Mouse (Mus musculus) midbrain, embryonic 14.5 days (tissue): ENCODE measurements at regions not wholly inside any gene's neighbourhood (a gene's known extent, or its start where the extent isn't known, plus 50 kb on each side); places are given as distances from the start of the nearest gene placed in this dataset.
"Not testable (repeated sequence)": the region's sequence is repeated elsewhere in the genome, so short reads cannot be mapped to it uniquely, and the experiment has no call there.

ENCODE experiments used
- ATAC-seq: fragments of 200-750 bp; cut with Nextera tagmentation; 2 replicates; pipeline ENCODE4 v1.8.0; 2017; ENCODE audit warnings: moderate number of reproducible peaks, moderate library complexity; ENCODE audit not compliant: low FRiP score, low TSS enrichment
- DNase-seq: peaks from one replicate; pipeline ENCODE4 v3.0.0-alpha.2; 2015
- H3K27ac ChIP-seq: fragments of 300-500 bp; sonication (generic); replicated peaks from 2 replicates; pipeline ENCODE4 v1.5.1; 2014; ENCODE audit warnings: mild to moderate bottlenecking, low read depth, low read length, moderate library complexity
- H3K27me3 ChIP-seq: fragments of 300-500 bp; sonication (generic); 2 replicates; pipeline ENCODE4 v1.6.1; 2014; ENCODE audit warnings: low read length, control low read depth, mixed read lengths; ENCODE audit not compliant: control insufficient read depth, insufficient read depth
- H3K36me3 ChIP-seq: fragments of 300-500 bp; sonication (generic); 2 replicates; pipeline ENCODE4 v1.6.1; 2014; ENCODE audit warnings: low read length, control low read depth; ENCODE audit not compliant: control insufficient read depth, insufficient read depth
- H3K4me1 ChIP-seq: fragments of 300-500 bp; sonication (generic); 2 replicates; pipeline ENCODE4 v1.6.1; 2014; ENCODE audit warnings: mild to moderate bottlenecking, antibody characterized with exemption, low read length, control low read depth; ENCODE audit not compliant: control insufficient read depth, insufficient read depth
- H3K4me2 ChIP-seq: fragments of 300-500 bp; sonication (generic); 2 replicates; pipeline ENCODE4 v1.6.1; 2014; ENCODE audit warnings: mild to moderate bottlenecking, low read length, moderate library complexity
- H3K4me3 ChIP-seq: fragments of 300-500 bp; sonication (generic); replicated peaks from 2 replicates; pipeline ENCODE4 v1.5.1; 2014; ENCODE audit warnings: low read depth, low read length
- H3K9ac ChIP-seq: fragments of 300-500 bp; sonication (generic); replicated peaks from 2 replicates; pipeline ENCODE4 v1.6.1; 2014; ENCODE audit warnings: mild to moderate bottlenecking, low read length, moderate library complexity
- H3K9me3 ChIP-seq: fragments of 300-500 bp; sonication (generic); 2 replicates; pipeline ENCODE4 v1.6.1; 2016; ENCODE audit warnings: low read length, control low read depth, mixed read lengths; ENCODE audit not compliant: control insufficient read depth
- WGBS: fragments of 180-500 bp; shearing (Covaris S2); extraction: QIAGEN DNeasy Blood & Tissue Kit; methylation state at CpG from one replicate; pipeline ENCODE4 v1.1.7; 2014; 5-methylcytosine and 5-hydroxymethylcytosine counted together

- not testable (repeated sequence) for H3K9ac ChIP-seq, H3K27ac ChIP-seq, H3K27me3 ChIP-seq, H3K4me2 ChIP-seq, DNase-seq, H3K9me3 ChIP-seq, ATAC-seq, H3K4me1 ChIP-seq, H3K36me3 ChIP-seq, H3K4me3 ChIP-seq
- 48% methylated on average over 3 of the region's 3 CpGs for WGBS
Observed at GRCm38 (mm10) chr12:22951956-22952355, 828.1 kb downstream of the Gm10330 start.

DNA sequence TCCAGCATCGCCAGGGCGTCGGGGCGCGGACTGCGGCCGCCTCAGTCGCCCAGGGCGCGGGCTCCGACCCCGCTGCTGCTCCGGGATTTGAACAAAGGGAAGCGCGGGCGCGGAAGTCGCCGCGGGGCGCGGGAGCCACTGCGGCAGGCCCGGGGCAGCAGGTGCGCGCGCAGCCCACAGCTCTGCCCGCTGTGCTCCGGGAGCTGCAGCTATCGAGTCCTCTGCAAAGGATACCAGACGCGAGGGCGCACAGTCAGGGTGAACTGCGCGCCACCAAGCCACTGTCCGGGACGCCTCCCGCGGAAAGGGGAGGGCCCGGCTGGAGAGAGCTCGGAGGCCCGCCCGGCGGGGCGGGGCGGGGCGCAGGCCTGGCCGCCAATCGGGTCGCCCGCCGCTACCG lies 873.9 kb downstream of the Gm10330 start:
- not testable (repeated sequence) for H3K4me1 ChIP-seq, ATAC-seq, H3K36me3 ChIP-seq, H3K27me3 ChIP-seq, H3K9me3 ChIP-seq
- WGBS: under 1% methylated on average over 45 of the region's 53 CpGs
- Histone ChIP-seq H3K4me2 (peak overlapping the region; percentile 48), H3K4me3 (peak overlapping the region; percentile 40), H3K9ac (peak overlapping the region; percentile 46; the same call in 1 of the 2 replicates), H3K27ac (0 out of 2 replicates have a peak overlapping the region, but pooled peaks have one; percentile 13)
- peak; percentile 50 for DNase-seq
